Mouse (Mus musculus) liver, embryonic 14.5 days (tissue): ENCODE measurements around the gene 9230102O04Rik. TPM values are rescaled to one million over a fixed set of nuclear protein-coding genes. Genes with fewer than 3 reads are reported as not detected.

Source experiments
- ATAC-seq: fragments of 200-750 bp; cut with Nextera tagmentation; 2 replicates; pipeline ENCODE4 v1.8.0; 2017; ENCODE audit warnings: moderate number of reproducible peaks, mild to moderate bottlenecking, moderate library complexity; ENCODE audit not compliant: insufficient read depth
- DNase-seq, 3 experiments: peaks; one replicate each; pipeline ENCODE4 v3.0.0-alpha.2; 2012 to 2013; ENCODE audit warnings: low read depth in 3 of 3, low spot score in 3 of 3
- H3K27ac ChIP-seq: fragments of 300-500 bp; sonication (generic); 2 replicates; pipeline ENCODE4 v1.5.1; 2014; ENCODE audit warnings: moderate library complexity, mild to moderate bottlenecking, control low read depth, inconsistent platforms
- H3K27me3 ChIP-seq: fragments of 300-500 bp; sonication (generic); 2 replicates; pipeline ENCODE4 v1.6.1; 2014; ENCODE audit warnings: mild to moderate bottlenecking, low read length, moderate library complexity; ENCODE audit not compliant: control insufficient read depth, insufficient read depth
- H3K36me3 ChIP-seq: fragments of 300-500 bp; sonication (generic); replicated peaks from 2 replicates; pipeline ENCODE4 v1.6.1; 2014; ENCODE audit warnings: low read depth; ENCODE audit not compliant: control insufficient read depth, insufficient read depth
- H3K4me1 ChIP-seq, 2 experiments: fragments of 200-500 bp in 1 of 2; fragments of 300-500 bp in 1 of 2; sonication (generic) in 1 of 2; replicated peaks; 2 replicates each; pipeline ENCODE4 v1.6.1; 2012 to 2014; ENCODE audit warnings: antibody characterized with exemption in 1 of 2, inconsistent platforms in 1 of 2, low read length in 1 of 2; ENCODE audit not compliant: control insufficient read depth in 2 of 2, insufficient read depth in 2 of 2
- H3K4me2 ChIP-seq: fragments of 300-500 bp; sonication (generic); 2 replicates; pipeline ENCODE4 v1.6.1; 2014; ENCODE audit warnings: low read depth, mild to moderate bottlenecking, control low read depth, moderate library complexity
- H3K4me3 ChIP-seq, 2 experiments: fragments of 200-500 bp in 1 of 2; fragments of 300-500 bp in 1 of 2; sonication (generic) in 1 of 2; 2 replicates each; pipeline ENCODE4 v1.5.1; 2012 to 2014; ENCODE audit warnings: low read depth in 2 of 2, low read length in 2 of 2, mild to moderate bottlenecking in 2 of 2, control low read depth in 1 of 2, inconsistent platforms in 1 of 2, moderate library complexity in 1 of 2; ENCODE audit not compliant: insufficient read depth in 1 of 2
- H3K9ac ChIP-seq: fragments of 300-500 bp; sonication (generic); replicated peaks from 2 replicates; pipeline ENCODE4 v1.6.1; 2014; ENCODE audit warnings: mild to moderate bottlenecking, control low read depth, moderate library complexity
- H3K9me3 ChIP-seq: fragments of 300-500 bp; sonication (generic); 2 replicates; pipeline ENCODE4 v1.6.1; 2016; ENCODE audit warnings: low read length, mixed read lengths; ENCODE audit not compliant: control insufficient read depth
- CTCF ChIP-seq: IDR thresholded peaks from 2 replicates; pipeline ENCODE4 v1.5.1; 2016; ENCODE audit warnings: antibody characterized with exemption, low read depth, control low read depth
- EP300 ChIP-seq: IDR thresholded peaks from 2 replicates; pipeline ENCODE4 v1.6.1; 2016; ENCODE audit warnings: antibody characterized with exemption, low read depth
- WGBS: fragments of 180-500 bp; shearing (Covaris S2); extraction: QIAGEN DNeasy Blood & Tissue Kit; methylation state at CpG from one replicate; pipeline ENCODE4 v1.1.7; 2014; ENCODE audit not compliant: insufficient replicate concordance; 5-methylcytosine and 5-hydroxymethylcytosine counted together
- polyA plus RNA-seq, 2 experiments: library from polyadenylated mRNA; depleted of rRNA in 1 of 2; stranded (reverse) in 1 of 2; unstranded in 1 of 2; fragments of >200 nt; fragmentation: Nextera tagmentation in 1 of 2; extraction: Ambion mirVana in 1 of 2; gene quantifications; 2 replicates each; pipeline versions ENCODE4 v1.2.1 to v1.2.3; 2012 to 2014

Gene 9230102O04Rik
- polyA plus RNA-seq, 2 experiments, result not detected

GRCm38 (mm10) chr2:9879092-9879491, 10.2 kb downstream of the 9230102O04Rik start:
- no peak overlapping the region for H3K9ac ChIP-seq
- H3K4me2 ChIP-seq, result peak overlapping the region; percentile 77
- no peaks in the 10 kb centered on the region for H3K9me3 ChIP-seq
- H3K27me3 ChIP-seq, result peaks cover 100% of the 10 kb centered on the region
- ATAC-seq (peak; percentile 30), DNase-seq (no peak)
- H3K36me3 ChIP-seq, result no peaks in the 10 kb centered on the region
- WGBS, result under 1% methylated on average over 22 of the region's 22 CpGs
- no peak overlapping the region for H3K27ac ChIP-seq
- no peaks in the 10 kb centered on the region for H3K4me1 ChIP-seq
- TF ChIP-seq CTCF (no peak), EP300 (no peak)
- H3K4me3 ChIP-seq, result peak overlapping the region; percentile 49 to 55

GRCm38 (mm10) chr2:9878564-9879081, 10.7 kb downstream of the 9230102O04Rik start:
- H3K9ac ChIP-seq, result no peak overlapping the region
- H3K36me3 ChIP-seq, result no peaks in the 10 kb centered on the region
- peaks cover 0 to under 1% of the 10 kb centered on the region in 2 experiments; a peak in 1 of 4 replicates for H3K4me1 ChIP-seq
- H3K4me2 ChIP-seq, result peak overlapping the region; percentile 77
- H3K27ac ChIP-seq, result no peak overlapping the region
- no peaks in the 10 kb centered on the region for H3K9me3 ChIP-seq
- TF ChIP-seq EP300, result no peak
- TF ChIP-seq CTCF, result no peak
- ATAC-seq (no peak), DNase-seq (no peak)
- WGBS, result under 1% methylated on average over 33 of the region's 33 CpGs
- H3K4me3 ChIP-seq, result peak overlapping the region; percentile 49 to 55
- peaks cover 99% of the 10 kb centered on the region for H3K27me3 ChIP-seq

GRCm38 (mm10) chr2:9877966-9878563, 11.3 kb downstream of the 9230102O04Rik start:
- TF ChIP-seq EP300 (no peak), CTCF (no peak)
- no peak for ATAC-seq
- no peaks in the 10 kb centered on the region for H3K9me3 ChIP-seq
- H3K36me3 ChIP-seq, result no peaks in the 10 kb centered on the region
- no peak overlapping the region for H3K9ac ChIP-seq
- no peak overlapping the region for H3K27ac ChIP-seq
- peaks cover 94% of the 10 kb centered on the region for H3K27me3 ChIP-seq
- DNase-seq, result no peak
- 1% methylated on average over 19 of the region's 19 CpGs for WGBS
- peak overlapping the region; percentile 39 to 55 for H3K4me3 ChIP-seq
- peaks cover 0 to 2% of the 10 kb centered on the region in 2 experiments; a peak in 1 of 4 replicates for H3K4me1 ChIP-seq
- H3K4me2 ChIP-seq, result peak overlapping the region; percentile 77

- DNase-seq, result no peak
- H3K36me3 ChIP-seq, result no peaks in the 10 kb centered on the region
- WGBS, result under 1% methylated on average over 35 of the region's 35 CpGs
- H3K4me1 ChIP-seq, result peaks cover 0 to 2% of the 10 kb centered on the region in 2 experiments; a peak in 2 of 4 replicates
- H3K4me3 ChIP-seq, result peak overlapping the region; percentile 55
- no peak for TF ChIP-seq CTCF
- no peak for TF ChIP-seq EP300
- ATAC-seq, result no peak
- peaks cover 90% of the 10 kb centered on the region for H3K27me3 ChIP-seq
- H3K9ac ChIP-seq, result no peak overlapping the region
- no peaks in the 10 kb centered on the region for H3K9me3 ChIP-seq
- no peak overlapping the region for H3K27ac ChIP-seq
- peak overlapping the region; percentile 77 for H3K4me2 ChIP-seq
Observed at GRCm38 (mm10) chr2:9877326-9877690, 12.0 kb downstream of the 9230102O04Rik start.

DNA sequence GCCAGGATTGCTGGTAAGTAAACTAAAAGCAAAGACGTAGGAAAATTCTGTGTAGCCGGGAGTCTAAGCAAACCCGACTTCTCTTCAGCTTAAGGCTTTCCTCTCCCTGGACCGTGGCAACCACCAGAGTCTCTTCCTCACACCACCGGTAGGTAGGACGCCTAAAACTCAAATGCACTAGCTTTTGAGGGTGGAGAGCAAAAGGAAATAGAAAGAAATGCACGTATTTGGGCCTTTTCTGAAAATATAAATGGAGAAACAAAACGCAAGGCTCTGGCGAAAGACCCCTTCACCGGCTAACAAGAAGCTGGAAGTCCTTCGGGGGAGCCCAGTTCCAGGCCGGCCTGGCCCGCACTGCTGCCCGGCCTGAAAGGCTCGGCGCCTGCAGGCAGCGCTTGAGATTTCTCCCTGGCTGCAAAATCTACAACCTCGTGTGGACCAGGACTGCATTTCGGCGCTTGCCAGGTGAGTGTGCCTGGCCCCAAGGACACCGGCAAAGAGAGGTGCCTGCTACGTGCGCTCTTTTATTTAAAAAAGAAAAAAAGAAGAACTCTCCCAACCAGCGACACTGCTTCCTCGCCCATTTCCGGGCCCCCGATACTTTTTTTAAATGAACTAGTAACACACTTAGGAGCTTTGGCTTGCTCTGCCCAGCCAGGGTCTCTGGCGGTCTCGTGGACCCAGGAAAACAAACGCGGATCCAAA, 12.6 kb downstream of the 9230102O04Rik start:
- Histone ChIP-seq H3K27me3 (peaks cover 88% of the 10 kb centered on the region), H3K4me3 (peak overlapping the region; percentile 55), H3K4me2 (peak overlapping the region; percentile 77), H3K36me3 (no peaks in the 10 kb centered on the region), H3K9ac (no peak overlapping the region), H3K9me3 (no peaks in the 10 kb centered on the region), H3K4me1 (peaks cover 0 to 2% of the 10 kb centered on the region in 2 experiments; a peak in 2 of 4 replicates), H3K27ac (no peak overlapping the region)
- 4% methylated on average over 31 of the region's 31 CpGs for WGBS
- no peak for DNase-seq
- TF ChIP-seq EP300 (no peak), CTCF (no peak)
- no peak for ATAC-seq
